Mouse (Mus musculus): ENCODE measurements at regions not wholly inside any gene's neighbourhood (a gene's known extent, or its start where the extent isn't known, plus 50 kb on each side); places are given as distances from the start of the nearest gene placed in this dataset.

GRCm38 (mm10) chr3:52567606-52568372 lies 299.7 kb downstream of the Foxo1 start:
- no peak for TF ChIP-seq CTCF (conservative IDR thresholded peaks at IDR 0.05; ENCODE audit: low read length)
- no peak for TF ChIP-seq NANOG (IDR thresholded peaks at IDR 0.05; ENCODE audit: borderline replicate concordance, low read length)
- no peak for TF ChIP-seq POU5F1 (IDR thresholded peaks at IDR 0.05; ENCODE audit: borderline replicate concordance, low read length)
